Mouse (Mus musculus): ENCODE measurements around the gene Gapvd1. TPM values are rescaled to one million over a fixed set of nuclear protein-coding genes. Genes with fewer than 3 reads are reported as not detected.
"Not testable (repeated sequence)": the region's sequence is repeated elsewhere in the genome, so short reads cannot be mapped to it uniquely, and the experiment has no call there.

Gene Gapvd1
- 90.4 and 94.0 TPM in 2 replicates for polyA plus RNA-seq (2016; fragmentation: Nextera tagmentation; extraction: Ambion mirVana)

DNA sequence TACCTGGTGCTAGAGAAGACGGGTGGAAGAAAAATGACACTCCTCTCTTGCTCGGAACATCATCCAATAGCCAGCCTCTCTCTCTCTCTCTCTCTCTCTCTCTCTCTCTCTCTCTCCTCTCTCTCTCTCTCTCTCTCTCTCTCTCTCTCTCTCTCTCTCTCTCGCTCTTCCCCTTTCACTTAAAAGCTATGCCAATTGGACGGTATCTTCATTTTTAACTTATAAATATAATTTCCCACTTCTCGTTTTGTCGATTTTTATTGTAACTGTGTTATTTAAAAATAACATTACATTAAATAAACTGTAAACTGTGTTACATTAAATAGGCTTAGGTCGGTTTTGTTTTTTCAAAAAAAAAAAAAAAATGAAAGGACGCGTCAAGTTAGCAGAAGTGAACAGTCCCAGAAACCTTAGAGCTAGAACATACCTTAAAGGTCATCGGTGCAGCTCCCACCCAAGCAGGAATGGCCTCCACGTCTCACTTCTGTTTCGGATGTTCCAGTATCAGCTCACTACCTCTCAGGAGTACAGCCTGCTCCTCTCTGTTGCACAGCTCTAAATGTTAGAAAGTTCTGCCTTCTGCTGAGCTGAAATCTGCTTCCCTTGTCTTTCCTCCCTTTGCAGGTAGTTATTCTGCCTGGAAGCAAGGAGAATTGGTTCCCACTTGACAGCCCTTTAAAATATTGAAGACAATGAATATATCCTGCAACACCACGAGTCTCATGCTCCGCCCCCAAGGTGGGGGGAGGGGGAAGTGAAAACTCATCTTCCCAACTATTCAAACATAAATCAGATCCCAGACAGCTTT is at the start of gene Gapvd1:
Gene Gapvd1 (minus strand): TSS at position 682 of the 808 bp plus-strand sequence.
- Histone ChIP-seq H3K27me3 (ENCODE audit: insufficient read depth, poor library complexity, severe bottlenecking) (no peaks in the 10 kb centered on the region), H3K4me1 (replicated peaks) (peaks cover 24% of the 10 kb centered on the region), H3K9me3 (no peaks in the 10 kb centered on the region), H3K4me3 (peak within 1 kb of the TSS; percentile 97), H3K36me3 (no peaks in the 10 kb centered on the region), H3K27ac (peak within 1 kb of the TSS; percentile 98)
- WGBS: 1% methylated on average over 14 of the region's 14 CpGs
- peak; percentile 55 for DNase-seq (ENCODE audit: low spot score)

DNA sequence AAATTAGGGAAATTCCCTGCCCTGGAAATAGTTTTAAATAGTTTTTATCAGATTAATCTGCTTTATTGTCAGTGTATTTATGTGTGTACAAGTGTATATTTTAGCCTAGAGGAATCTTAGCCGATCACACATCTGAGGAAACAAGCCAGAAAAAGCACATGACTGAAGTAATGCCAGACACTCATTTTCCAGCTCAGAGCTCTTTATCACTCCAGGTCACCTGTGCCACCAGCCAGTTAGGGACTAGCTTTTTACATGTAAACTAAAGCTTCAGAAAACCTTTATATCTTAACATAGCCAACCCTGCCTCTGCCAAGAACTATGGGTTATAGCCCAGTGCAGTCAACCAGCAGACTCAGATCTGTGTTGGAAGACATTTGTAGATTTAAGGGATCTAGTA is 49.8 kb upstream of the Gapvd1 start:
- no peak for DNase-seq (ENCODE audit: low spot score)
- Histone ChIP-seq H3K9me3 (no peaks in the 10 kb centered on the region), H3K27ac (no peak overlapping the region), H3K27me3 (ENCODE audit: insufficient read depth, poor library complexity, severe bottlenecking) (no peaks in the 10 kb centered on the region), H3K36me3 (peaks cover 57% of the 10 kb centered on the region), H3K4me3 (no peak overlapping the region), H3K4me1 (replicated peaks) (peaks cover 22% of the 10 kb centered on the region)
- WGBS: 100% methylated on average over 1 of the region's 1 CpGs

DNA sequence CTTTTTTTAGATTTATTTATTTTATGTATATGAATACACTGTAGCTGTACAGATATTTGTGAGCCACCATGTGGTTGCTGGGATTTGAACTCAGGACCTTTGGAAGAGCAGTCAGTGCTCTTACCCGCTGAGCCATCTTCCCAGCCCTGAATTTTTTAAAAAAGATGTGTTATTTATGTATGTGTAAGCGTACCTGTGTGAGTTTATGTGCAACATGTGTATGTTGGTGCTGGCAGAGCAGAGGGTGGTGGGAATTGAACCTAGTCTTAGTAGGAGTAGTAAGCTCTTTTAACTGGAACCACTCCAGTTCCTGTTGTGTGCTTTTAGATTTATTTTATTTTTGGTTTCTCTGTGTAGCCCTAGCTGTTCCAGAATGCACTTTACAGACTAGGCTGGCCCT is 49.1 kb upstream of the Gapvd1 start:
- Histone ChIP-seq H3K9me3 (no peaks in the 10 kb centered on the region), H3K4me3 (no peak overlapping the region), H3K4me1 (replicated peaks) (peaks cover 27% of the 10 kb centered on the region), H3K27ac (no peak overlapping the region), H3K36me3 (peaks cover 50% of the 10 kb centered on the region), H3K27me3 (ENCODE audit: insufficient read depth, poor library complexity, severe bottlenecking) (no peaks in the 10 kb centered on the region)
- no peak for DNase-seq (ENCODE audit: low spot score)
- WGBS: 96% methylated on average over 2 of the region's 2 CpGs

GRCm38 (mm10) chr2:34803746-34804145 is 48.7 kb upstream of the Gapvd1 start:
- Histone ChIP-seq H3K4me1 (replicated peaks) (peaks cover 31% of the 10 kb centered on the region), H3K9me3 (no peaks in the 10 kb centered on the region), H3K4me3 (peak overlapping the region; percentile 72), H3K27me3 (ENCODE audit: insufficient read depth, poor library complexity, severe bottlenecking) (no peaks in the 10 kb centered on the region), H3K36me3 (peaks cover 46% of the 10 kb centered on the region), H3K27ac (no peak overlapping the region)
- DNase-seq (ENCODE audit: low spot score): no peak
- WGBS: 75% methylated on average over 3 of the region's 3 CpGs

GRCm38 (mm10) chr2:34802565-34803245 is 47.7 kb upstream of the Gapvd1 start:
- H3K9me3 ChIP-seq; H3K27me3 ChIP-seq (ENCODE audit: insufficient read depth, poor library complexity, severe bottlenecking): not testable (repeated sequence)
- H3K4me1 ChIP-seq (replicated peaks): peaks cover 36% of the 10 kb centered on the region
- DNase-seq (ENCODE audit: low spot score): peak; percentile 31
- peak overlapping the region; percentile 90 for H3K27ac ChIP-seq
- peak overlapping the region; percentile 72 for H3K4me3 ChIP-seq
- H3K36me3 ChIP-seq: peaks cover 37% of the 10 kb centered on the region
- under 1% methylated on average over 32 of the region's 32 CpGs for WGBS

DNA sequence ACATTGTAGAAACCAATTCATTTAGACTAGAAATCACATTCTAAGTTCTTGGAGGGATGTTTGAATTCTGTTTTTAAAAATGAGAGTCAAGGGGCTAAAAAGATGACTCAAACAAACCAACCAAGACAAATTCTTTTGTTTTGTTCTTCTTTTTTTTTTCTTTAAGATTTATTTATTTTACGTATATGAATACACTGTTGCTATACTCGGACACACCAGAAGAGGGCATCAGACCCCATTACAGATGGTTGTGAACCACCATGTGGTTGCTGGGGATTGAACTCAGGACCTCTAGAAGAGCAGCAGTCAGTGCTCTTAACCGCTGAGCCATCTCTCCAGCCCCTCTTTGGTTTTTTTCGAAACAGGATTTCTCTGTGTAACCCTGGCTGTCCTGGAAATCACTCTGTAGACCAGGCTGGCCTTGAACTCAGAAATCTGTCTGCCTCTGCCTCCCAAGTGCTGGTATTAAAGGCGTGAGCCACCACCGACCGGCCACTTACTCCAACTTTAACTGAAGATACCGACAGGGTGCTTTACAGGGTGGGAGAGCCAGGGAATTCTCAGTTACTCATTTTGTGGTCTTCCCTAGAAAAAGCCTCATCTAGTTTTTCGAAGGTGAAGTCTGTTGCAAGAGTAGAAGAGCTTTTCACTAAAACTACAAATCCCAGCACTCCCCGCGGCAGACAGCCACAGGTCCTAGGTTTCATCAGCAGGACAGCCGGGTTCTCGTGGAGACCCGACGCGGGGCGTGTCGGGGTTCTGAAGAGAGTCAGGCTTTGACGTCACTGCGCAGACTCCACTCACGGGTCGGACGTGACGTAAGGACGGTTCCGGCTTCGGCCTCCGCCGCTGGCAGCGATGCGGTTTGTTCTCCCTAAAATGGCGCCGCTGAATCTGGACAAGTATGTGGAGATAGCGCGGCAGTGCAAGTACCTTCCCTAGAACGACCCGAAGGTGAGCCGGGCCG is 46.8 kb upstream of the Gapvd1 start:
- H3K9me3 ChIP-seq: no peaks in the 10 kb centered on the region
- H3K36me3 ChIP-seq: peaks cover 32% of the 10 kb centered on the region
- H3K4me3 ChIP-seq: peak overlapping the region; percentile 72
- peaks cover 36% of the 10 kb centered on the region for H3K4me1 ChIP-seq (replicated peaks)
- peak overlapping the region; percentile 90 for H3K27ac ChIP-seq
- H3K27me3 ChIP-seq (ENCODE audit: insufficient read depth, poor library complexity, severe bottlenecking): no peaks in the 10 kb centered on the region
- DNase-seq (ENCODE audit: low spot score): peak; percentile 98
- WGBS: 5% methylated on average over 39 of the region's 39 CpGs

DNA sequence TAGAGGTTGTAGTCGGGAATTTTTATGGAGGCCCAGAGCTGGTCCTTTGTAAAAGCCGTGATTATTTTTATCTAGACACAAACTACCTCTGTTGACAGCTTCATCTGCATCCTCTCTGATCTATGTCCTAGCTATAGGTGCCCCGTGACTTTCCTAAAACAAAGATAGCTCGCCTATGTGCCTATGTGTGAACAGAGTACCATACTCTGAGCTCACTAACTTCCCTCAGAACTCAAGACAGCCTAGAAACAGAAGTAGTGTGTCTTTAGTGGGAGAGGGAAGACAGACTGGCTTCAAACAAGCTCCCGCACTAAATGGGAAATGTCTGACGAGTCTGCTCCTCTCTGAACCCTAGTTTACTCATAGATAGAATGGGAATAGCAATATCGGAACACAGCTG is 45.3 kb upstream of the Gapvd1 start:
- Histone ChIP-seq H3K4me3 (peak overlapping the region; percentile 80), H3K27me3 (ENCODE audit: insufficient read depth, poor library complexity, severe bottlenecking) (no peaks in the 10 kb centered on the region), H3K9me3 (no peaks in the 10 kb centered on the region), H3K36me3 (peaks cover 33% of the 10 kb centered on the region), H3K27ac (no peak overlapping the region), H3K4me1 (replicated peaks) (peaks cover 36% of the 10 kb centered on the region)
- DNase-seq (ENCODE audit: low spot score): no peak
- WGBS: 80% methylated on average over 7 of the region's 7 CpGs

- H3K36me3 ChIP-seq: peaks cover 33% of the 10 kb centered on the region
- no peaks in the 10 kb centered on the region for H3K9me3 ChIP-seq
- H3K27ac ChIP-seq: peak within 1 kb of the TSS; percentile 86
- H3K27me3 ChIP-seq (ENCODE audit: insufficient read depth, poor library complexity, severe bottlenecking): no peaks in the 10 kb centered on the region
- H3K4me1 ChIP-seq (replicated peaks): peaks cover 36% of the 10 kb centered on the region
- DNase-seq (ENCODE audit: low spot score): peak; percentile 80
- H3K4me3 ChIP-seq: peak within 1 kb of the TSS; percentile 80
- 5% methylated on average over 44 of the region's 44 CpGs for WGBS
These were observed 44.6 kb upstream of the Gapvd1 start, which contains the start of gene Rabepk for GRCm38 (mm10) chr2:34799357-34800256. Gene Rabepk (minus strand): TSS chr2:34799912.

DNA sequence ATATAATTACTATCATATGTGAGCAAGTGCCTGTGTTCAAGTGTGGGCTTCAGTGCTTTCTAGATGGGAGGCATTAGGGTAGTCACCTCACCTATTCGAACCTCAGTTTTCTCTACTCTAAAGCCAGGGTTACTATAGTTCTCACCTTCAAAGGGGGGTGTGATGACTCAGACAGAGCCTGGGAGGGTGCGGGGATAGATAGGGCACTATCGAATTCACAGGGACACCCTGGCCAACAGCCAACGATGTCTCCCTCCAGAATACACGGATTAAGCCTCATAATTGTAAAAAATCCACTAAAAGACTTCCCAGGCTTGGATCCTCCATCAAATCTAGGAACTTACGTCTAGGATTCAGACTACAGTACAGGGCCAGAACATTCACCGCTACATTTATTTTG is 40.4 kb upstream of the Gapvd1 start:
- H3K27ac ChIP-seq: no peak overlapping the region
- H3K9me3 ChIP-seq: no peaks in the 10 kb centered on the region
- H3K4me1 ChIP-seq (replicated peaks): peaks cover 20% of the 10 kb centered on the region
- WGBS: 95% methylated on average over 7 of the region's 7 CpGs
- DNase-seq (ENCODE audit: low spot score): no peak
- peaks cover 37% of the 10 kb centered on the region for H3K36me3 ChIP-seq
- H3K27me3 ChIP-seq (ENCODE audit: insufficient read depth, poor library complexity, severe bottlenecking): no peaks in the 10 kb centered on the region
- no peak overlapping the region for H3K4me3 ChIP-seq

DNA sequence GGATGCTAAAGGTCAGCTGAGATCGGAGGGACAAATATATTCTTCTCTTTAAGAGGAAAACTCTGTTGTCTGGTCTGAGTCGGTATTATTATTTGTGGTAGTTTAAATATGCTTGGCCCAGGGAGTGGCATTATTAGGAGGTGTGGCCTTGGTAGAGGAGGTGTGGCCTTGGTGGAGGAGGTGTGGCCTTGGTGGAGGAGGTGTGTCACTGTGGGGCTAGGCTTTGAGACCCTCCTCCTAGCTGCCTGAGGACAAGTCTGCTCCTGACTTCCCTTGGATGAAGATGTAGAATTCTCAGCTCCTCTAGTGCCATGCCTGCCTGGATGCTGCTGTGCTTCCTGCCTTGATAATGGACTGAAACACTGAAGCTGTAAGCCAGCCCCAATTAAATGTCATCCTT is 39.5 kb upstream of the Gapvd1 start:
- Histone ChIP-seq H3K36me3 (peaks cover 45% of the 10 kb centered on the region), H3K4me1 (replicated peaks) (peaks cover 12% of the 10 kb centered on the region), H3K27me3 (ENCODE audit: insufficient read depth, poor library complexity, severe bottlenecking) (no peaks in the 10 kb centered on the region), H3K4me3 (no peak overlapping the region), H3K27ac (no peak overlapping the region), H3K9me3 (no peaks in the 10 kb centered on the region)
- WGBS: 88% methylated on average over 2 of the region's 2 CpGs
- DNase-seq (ENCODE audit: low spot score): no peak

- peaks cover 60% of the 10 kb centered on the region for H3K36me3 ChIP-seq
- WGBS: 87% methylated on average over 2 of the region's 2 CpGs
- H3K9me3 ChIP-seq; H3K27me3 ChIP-seq (ENCODE audit: insufficient read depth, poor library complexity, severe bottlenecking); DNase-seq (ENCODE audit: low spot score); H3K4me1 ChIP-seq (replicated peaks); H3K27ac ChIP-seq; H3K4me3 ChIP-seq: not testable (repeated sequence)
These were observed 37.5 kb upstream of the Gapvd1 start for GRCm38 (mm10) chr2:34792543-34792942.

DNA sequence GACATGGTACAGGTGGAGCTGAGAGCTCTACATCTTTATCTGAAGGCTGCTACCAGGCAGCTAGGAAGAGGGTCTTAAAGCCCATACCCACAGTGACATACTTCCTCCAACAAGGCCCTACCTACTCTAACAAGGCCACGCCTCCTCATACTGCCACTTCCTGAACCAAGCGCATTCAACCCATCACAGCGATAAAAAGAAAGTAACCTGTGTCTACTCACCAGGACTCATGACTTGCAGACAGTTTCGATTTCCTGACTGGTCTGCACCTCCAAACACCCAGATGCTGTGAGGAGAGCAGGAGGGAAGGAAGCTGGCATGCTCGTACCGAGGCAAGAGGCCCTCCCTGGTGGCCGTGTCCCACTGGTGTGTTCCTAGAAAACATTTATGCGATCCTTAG is 35.2 kb upstream of the Gapvd1 start:
- H3K27me3 ChIP-seq (ENCODE audit: insufficient read depth, poor library complexity, severe bottlenecking): no peaks in the 10 kb centered on the region
- peaks cover 51% of the 10 kb centered on the region for H3K36me3 ChIP-seq
- no peak for DNase-seq (ENCODE audit: low spot score)
- no peaks in the 10 kb centered on the region for H3K9me3 ChIP-seq
- no peaks in the 10 kb centered on the region for H3K4me1 ChIP-seq (replicated peaks)
- H3K4me3 ChIP-seq: no peak overlapping the region
- no peak overlapping the region for H3K27ac ChIP-seq
- WGBS: 94% methylated on average over 8 of the region's 8 CpGs

Measured in hindbrain, embryonic 10.5 days (tissue).